Mouse (Mus musculus) heart, adult 2 months (tissue): ENCODE results near the gene Rgs3.

Experiments used
- CTCF ChIP-seq: fragments of 200-600 bp; IDR thresholded peaks from 2 replicates; pipeline ENCODE4 v1.8.1; 2022; ENCODE audit warnings: antibody characterized with exemption, mild to moderate bottlenecking, moderate library complexity
- EP300 ChIP-seq: fragments of 200-500 bp; IDR thresholded peaks from 2 replicates; pipeline ENCODE4 v1.6.1; 2011; ENCODE audit warnings: low read depth, low read length, control low read depth; ENCODE audit not compliant: insufficient read depth
- POLR2A ChIP-seq: fragments of 200-500 bp; IDR thresholded peaks from 2 replicates; pipeline ENCODE4 v1.6.1; 2011; ENCODE audit warnings: mild to moderate bottlenecking, low read depth, low read length, control low read depth; ENCODE audit not compliant: insufficient read depth

- TF ChIP-seq CTCF (no peak), EP300 (no peak), POLR2A (no peak)
These were observed 69.8 kb downstream of the Rgs3 start for GRCm38 (mm10) chr4:62629461-62629860.
